In the genomic region with DNA sequence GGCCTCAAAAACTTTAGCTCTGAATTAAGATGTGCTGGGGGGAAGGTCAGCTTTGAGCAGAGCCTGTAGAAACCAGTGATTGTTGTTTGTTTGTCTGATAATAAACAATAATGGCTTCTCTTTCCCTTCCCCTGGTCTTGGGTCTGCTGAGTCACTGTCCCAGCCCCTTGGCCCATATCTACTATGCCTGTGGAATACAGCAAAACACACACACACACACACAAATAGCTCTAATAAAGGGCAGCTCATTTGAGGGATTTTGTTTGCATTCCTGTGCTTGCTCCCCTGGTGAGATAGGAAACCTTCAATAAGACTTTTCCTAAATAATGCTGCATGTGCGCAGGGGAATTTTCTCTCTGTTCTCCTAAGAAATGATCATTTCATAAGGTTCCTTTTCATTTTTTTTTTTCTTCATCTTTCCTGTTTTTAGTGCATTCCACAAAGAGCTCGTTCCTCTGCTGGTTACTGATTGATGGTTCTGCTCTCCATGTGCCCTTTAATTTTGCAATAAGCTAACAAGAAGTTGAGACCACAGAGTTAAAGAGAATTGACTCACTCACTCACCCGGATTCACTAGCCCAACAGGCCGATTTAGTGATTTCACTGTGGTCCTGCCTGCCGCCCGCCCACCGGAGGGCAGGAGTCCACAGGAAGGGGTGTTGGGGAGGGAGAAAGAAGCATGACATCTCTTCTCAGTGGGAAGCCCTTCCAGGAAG, we compare ENCODE assay signal across 8 mouse cellular contexts.
DNase-seq lines count a peak whose midpoint lies in the region; ATAC-seq and TF ChIP-seq lines count a peak whose summit lies in the region.

No protein-coding gene starts in this region.

- H3K9ac ChIP-seq in embryonic facial prominence, embryonic 15.5 days, result no peak overlapping the region
- no peak overlapping the region for H3K9ac ChIP-seq in kidney, embryonic 14.5 days (ENCODE audit: low read depth, low read length)

- WGBS in spleen, adult 2 months, result 69% methylated on average over 7 of the region's 7 CpGs
- WGBS in embryonic facial prominence, embryonic 15.5 days, result 43% methylated on average over 7 of the region's 7 CpGs
- WGBS in kidney, embryonic 14.5 days, result 50% methylated on average over 7 of the region's 7 CpGs

- no peaks in the 10 kb centered on the region for H3K27me3 ChIP-seq in spleen, adult 2 months (ENCODE audit: control insufficient read depth, insufficient read depth, low read length)
- no peaks in the 10 kb centered on the region for H3K27me3 ChIP-seq in embryonic facial prominence, embryonic 15.5 days
- no peaks in the 10 kb centered on the region for H3K27me3 ChIP-seq in kidney, embryonic 14.5 days (ENCODE audit: control insufficient read depth, insufficient read depth, low read length)

- DNase-seq in spleen, adult 2 months (ENCODE audit: low read depth in 1 of 2, low spot score in 2 of 2), result no peak
- DNase-seq in spleen, postnatal 14 days (ENCODE audit: low spot score in 2 of 2), result no peak
- peak; percentile 43 for DNase-seq in lung, postnatal 14 days
- DNase-seq in thymus, postnatal 36 days, result no peak
- DNase-seq in right cerebral cortex, adult 18-20 months, result no peak
- DNase-seq in embryo, embryonic 11 days, result no peak

- no peak for ATAC-seq in embryonic facial prominence, embryonic 15.5 days (ENCODE audit: insufficient number of reproducible peaks, low FRiP score, low TSS enrichment, low read depth)
- no peak for ATAC-seq in kidney, embryonic 14.5 days (ENCODE audit: low FRiP score, low TSS enrichment)

- no peak for TF ChIP-seq POLR2A in spleen, adult 2 months (IDR thresholded peaks at IDR 0.05; ENCODE audit: low read depth, low read length)

- peak overlapping the region; percentile 72 for H3K27ac ChIP-seq in spleen, adult 2 months (ENCODE audit: insufficient read depth, low read length)
- peak overlapping the region; percentile 39; the same call in 1 of the 2 replicates for H3K27ac ChIP-seq in embryonic facial prominence, embryonic 15.5 days (replicated peaks)
- peak overlapping the region; percentile 60 for H3K27ac ChIP-seq in kidney, embryonic 14.5 days (ENCODE audit: low read depth, low read length)

- no peaks in the 10 kb centered on the region for H3K36me3 ChIP-seq in spleen, adult 2 months (ENCODE audit: control insufficient read depth, insufficient read depth, low read length)
- H3K36me3 ChIP-seq in embryonic facial prominence, embryonic 15.5 days, result no peaks in the 10 kb centered on the region
- no peaks in the 10 kb centered on the region for H3K36me3 ChIP-seq in kidney, embryonic 14.5 days (ENCODE audit: control insufficient read depth, insufficient read depth, low read length)

- no peak for TF ChIP-seq CTCF in spleen, adult 2 months (IDR thresholded peaks at IDR 0.05; ENCODE audit: extremely low read depth, insufficient read depth, insufficient read length, insufficient replicate concordance)

- no peak overlapping the region for H3K4me2 ChIP-seq in embryonic facial prominence, embryonic 15.5 days (replicated peaks)
- no peak overlapping the region for H3K4me2 ChIP-seq in kidney, embryonic 14.5 days (replicated peaks; ENCODE audit: low read depth, low read length)

- H3K4me1 ChIP-seq in spleen, adult 2 months (ENCODE audit: control insufficient read depth, insufficient read depth, insufficient read length), result peaks cover 28% of the 10 kb centered on the region
- 0 out of 2 replicates have a peak, but pooled peaks cover 5% of the 10 kb centered on the region for H3K4me1 ChIP-seq in embryonic facial prominence, embryonic 15.5 days
- peaks cover 3% of the 10 kb centered on the region for H3K4me1 ChIP-seq in kidney, embryonic 14.5 days (ENCODE audit: control insufficient read depth, insufficient read depth, low read length)

- no peaks in the 10 kb centered on the region for H3K9me3 ChIP-seq in embryonic facial prominence, embryonic 15.5 days (replicated peaks)
- no peaks in the 10 kb centered on the region for H3K9me3 ChIP-seq in kidney, embryonic 14.5 days (ENCODE audit: control insufficient read depth, low read length)

- H3K4me3 ChIP-seq in spleen, adult 2 months (ENCODE audit: extremely low read depth, insufficient read depth, insufficient read length), result no peak overlapping the region
- H3K4me3 ChIP-seq in embryonic facial prominence, embryonic 15.5 days (replicated peaks), result no peak overlapping the region
- no peak overlapping the region for H3K4me3 ChIP-seq in kidney, embryonic 14.5 days (ENCODE audit: low read length)
